Mouse (Mus musculus): ENCODE data around the gene Zfp42. TPM values are rescaled to one million over a fixed set of nuclear protein-coding genes. Genes with fewer than 3 reads are reported as not detected.

Gene Zfp42
- polyA plus RNA-seq, 1 experiment from 2014 or later, result 0.10 TPM

DNA sequence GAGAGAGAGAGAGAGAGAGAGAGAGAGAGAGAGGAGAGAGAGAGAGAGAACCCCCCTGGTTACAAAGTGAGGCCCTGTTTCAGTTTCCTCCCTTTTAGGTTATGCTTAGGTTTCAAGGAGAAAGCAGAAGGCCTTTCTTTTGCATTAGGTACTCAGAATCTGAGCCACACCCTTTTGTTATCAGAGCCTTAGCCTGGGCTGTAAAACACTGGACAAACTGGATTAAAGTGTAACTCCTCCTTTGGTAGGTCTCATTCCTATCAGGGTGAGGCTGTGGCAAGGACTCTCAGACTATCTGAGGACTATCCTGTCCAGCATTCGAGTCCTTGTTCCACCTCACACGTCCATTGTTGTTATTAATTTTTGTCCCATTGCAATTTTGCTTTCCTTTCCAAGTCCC lies 1.4 kb upstream of the Zfp42 start:
- Histone ChIP-seq H3K27ac (ENCODE audit: low read depth, low read length) (no peak overlapping the region), H3K9me3 (ENCODE audit: control insufficient read depth, low read length) (no peaks in the 10 kb centered on the region; the same call in 1 of the 2 replicates), H3K9ac (ENCODE audit: low read length) (no peak overlapping the region), H3K27me3 (ENCODE audit: control insufficient read depth, insufficient read depth, low read length) (no peaks in the 10 kb centered on the region), H3K4me2 (no peak overlapping the region), H3K4me3 (ENCODE audit: low read depth, low read length) (no peak overlapping the region), H3K36me3 (ENCODE audit: control insufficient read depth, insufficient read depth, low read length) (no peaks in the 10 kb centered on the region), H3K4me1 (ENCODE audit: control insufficient read depth, insufficient read depth, low read length) (no peaks in the 10 kb centered on the region)
- no peak for DNase-seq (ENCODE audit: low spot score, missing footprints)
- 78% methylated on average over 2 of the region's 2 CpGs for WGBS
- ATAC-seq (ENCODE audit: low FRiP score), result no peak

DNA sequence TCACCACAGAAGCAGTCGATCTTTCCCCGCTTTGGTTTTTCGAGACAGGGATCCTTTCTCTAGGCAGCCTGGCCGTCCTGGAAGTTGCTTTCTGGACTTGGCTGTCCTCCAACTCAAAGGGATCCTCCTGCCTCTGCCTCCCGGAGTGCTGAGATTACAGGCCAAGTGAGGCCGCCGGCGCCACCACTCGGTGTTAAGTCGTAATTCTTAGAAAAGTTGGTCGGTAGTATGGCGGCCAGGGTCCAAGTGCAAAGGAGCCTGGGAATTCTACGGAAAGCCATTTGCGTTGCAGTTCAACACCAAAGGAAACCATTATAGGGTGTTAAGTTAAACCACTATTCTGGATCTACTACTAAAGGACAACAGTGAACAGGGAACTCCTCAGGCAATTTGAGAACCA lies 1.1 kb downstream of the Zfp42 start:
- Histone ChIP-seq H3K27me3 (ENCODE audit: control insufficient read depth, insufficient read depth, low read length) (no peaks in the 10 kb centered on the region), H3K36me3 (ENCODE audit: control insufficient read depth, insufficient read depth, low read length) (no peaks in the 10 kb centered on the region), H3K4me3 (ENCODE audit: low read depth, low read length) (no peak overlapping the region), H3K9me3 (ENCODE audit: control insufficient read depth, low read length) (no peaks in the 10 kb centered on the region; the same call in 1 of the 2 replicates), H3K4me2 (no peak overlapping the region), H3K27ac (ENCODE audit: low read depth, low read length) (no peak overlapping the region), H3K4me1 (ENCODE audit: control insufficient read depth, insufficient read depth, low read length) (no peaks in the 10 kb centered on the region), H3K9ac (ENCODE audit: low read length) (no peak overlapping the region)
- 95% methylated on average over 14 of the region's 14 CpGs for WGBS
- DNase-seq (ENCODE audit: low spot score, missing footprints), result no peak
- no peak for ATAC-seq (ENCODE audit: low FRiP score)

DNA sequence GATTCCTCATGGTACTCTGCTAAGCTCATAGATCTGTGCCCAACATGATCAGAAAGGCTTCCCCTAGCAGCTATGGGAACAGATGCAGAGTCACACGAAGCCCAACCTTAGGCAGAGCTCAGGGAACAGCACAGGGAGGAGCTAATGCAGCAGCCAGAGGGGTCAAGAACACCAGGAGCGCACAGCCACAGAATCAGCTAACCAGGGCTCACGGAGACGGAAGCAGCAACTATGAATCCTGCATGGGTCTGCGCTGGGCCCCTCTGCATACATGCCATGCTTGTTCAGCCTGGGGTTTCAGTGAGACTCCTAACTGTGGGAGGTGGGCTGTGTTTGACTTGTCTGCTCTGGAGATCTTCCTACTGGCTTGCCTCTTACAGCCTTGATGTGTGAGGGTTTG lies 7.0 kb downstream of the Zfp42 start:
- Histone ChIP-seq H3K4me2 (no peak overlapping the region), H3K9ac (ENCODE audit: low read length) (no peak overlapping the region), H3K27me3 (ENCODE audit: control insufficient read depth, insufficient read depth, low read length) (no peaks in the 10 kb centered on the region), H3K4me1 (ENCODE audit: control insufficient read depth, insufficient read depth, low read length) (no peaks in the 10 kb centered on the region), H3K9me3 (ENCODE audit: control insufficient read depth, low read length) (no peaks in the 10 kb centered on the region), H3K4me3 (ENCODE audit: low read depth, low read length) (no peak overlapping the region), H3K27ac (ENCODE audit: low read depth, low read length) (no peak overlapping the region), H3K36me3 (ENCODE audit: control insufficient read depth, insufficient read depth, low read length) (no peaks in the 10 kb centered on the region)
- DNase-seq (ENCODE audit: low spot score, missing footprints) (no peak), ATAC-seq (ENCODE audit: low FRiP score) (no peak)
- WGBS, result 73% methylated on average over 5 of the region's 5 CpGs

DNA sequence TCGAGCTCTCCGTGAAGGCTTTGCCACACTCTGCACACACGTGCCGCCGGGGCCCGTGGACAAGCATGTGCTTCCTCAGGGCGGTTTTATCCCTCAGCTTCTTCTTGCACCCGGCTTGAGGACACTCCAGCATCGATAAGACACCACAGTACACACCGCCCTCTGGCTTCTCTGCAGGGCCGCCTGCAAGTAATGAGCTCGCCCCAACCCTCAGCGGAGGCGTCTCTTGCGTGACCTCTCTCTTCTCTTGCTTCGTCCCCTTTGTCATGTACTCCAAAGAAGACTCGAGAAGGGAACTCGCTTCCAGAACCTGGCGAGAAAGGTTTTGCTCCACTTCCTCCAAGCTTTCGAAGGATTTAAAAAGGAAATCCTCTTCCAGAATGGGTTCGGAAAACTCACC lies 11.0 kb downstream of the Zfp42 start:
- 88% methylated on average over 21 of the region's 21 CpGs for WGBS
- Histone ChIP-seq H3K27ac (ENCODE audit: low read depth, low read length) (no peak overlapping the region), H3K4me3 (ENCODE audit: low read depth, low read length) (no peak overlapping the region), H3K4me1 (ENCODE audit: control insufficient read depth, insufficient read depth, low read length) (no peaks in the 10 kb centered on the region), H3K27me3 (ENCODE audit: control insufficient read depth, insufficient read depth, low read length) (no peaks in the 10 kb centered on the region), H3K9ac (ENCODE audit: low read length) (no peak overlapping the region), H3K4me2 (no peak overlapping the region), H3K36me3 (ENCODE audit: control insufficient read depth, insufficient read depth, low read length) (no peaks in the 10 kb centered on the region), H3K9me3 (ENCODE audit: control insufficient read depth, low read length) (no peaks in the 10 kb centered on the region)
- ATAC-seq (ENCODE audit: low FRiP score), result no peak
- DNase-seq (ENCODE audit: low spot score, missing footprints), result no peak

DNA sequence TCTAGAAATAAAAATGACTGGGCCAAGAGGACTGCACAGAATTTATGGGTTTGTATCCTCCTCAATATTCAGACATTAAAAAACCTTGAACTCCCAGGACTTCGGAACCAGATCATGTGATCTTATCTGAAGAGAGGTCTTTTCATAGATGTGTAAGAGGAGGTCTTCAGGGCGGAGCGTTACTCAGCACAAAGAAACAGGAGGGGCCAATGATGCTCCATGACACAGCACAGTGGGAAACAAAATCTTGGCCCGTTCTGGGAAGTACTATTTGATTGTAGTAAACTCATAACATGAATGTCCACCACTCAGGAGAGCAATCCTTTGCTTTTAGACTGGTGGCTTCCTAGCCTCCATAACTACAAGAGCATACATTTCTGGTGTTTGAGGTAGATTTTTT lies 12.6 kb downstream of the Zfp42 start:
- H3K4me2 ChIP-seq, result no peak overlapping the region
- WGBS, result 91% methylated on average over 4 of the region's 4 CpGs
- H3K4me1 ChIP-seq (ENCODE audit: control insufficient read depth, insufficient read depth, low read length), result no peaks in the 10 kb centered on the region
- H3K9ac ChIP-seq (ENCODE audit: low read length), result no peak overlapping the region
- H3K27me3 ChIP-seq (ENCODE audit: control insufficient read depth, insufficient read depth, low read length), result no peaks in the 10 kb centered on the region
- ATAC-seq (ENCODE audit: low FRiP score), result no peak
- H3K36me3 ChIP-seq (ENCODE audit: control insufficient read depth, insufficient read depth, low read length), result no peaks in the 10 kb centered on the region
- H3K27ac ChIP-seq (ENCODE audit: low read depth, low read length), result no peak overlapping the region
- no peaks in the 10 kb centered on the region for H3K9me3 ChIP-seq (ENCODE audit: control insufficient read depth, low read length)
- H3K4me3 ChIP-seq (ENCODE audit: low read depth, low read length), result no peak overlapping the region
- DNase-seq (ENCODE audit: low spot score, missing footprints), result no peak

DNA sequence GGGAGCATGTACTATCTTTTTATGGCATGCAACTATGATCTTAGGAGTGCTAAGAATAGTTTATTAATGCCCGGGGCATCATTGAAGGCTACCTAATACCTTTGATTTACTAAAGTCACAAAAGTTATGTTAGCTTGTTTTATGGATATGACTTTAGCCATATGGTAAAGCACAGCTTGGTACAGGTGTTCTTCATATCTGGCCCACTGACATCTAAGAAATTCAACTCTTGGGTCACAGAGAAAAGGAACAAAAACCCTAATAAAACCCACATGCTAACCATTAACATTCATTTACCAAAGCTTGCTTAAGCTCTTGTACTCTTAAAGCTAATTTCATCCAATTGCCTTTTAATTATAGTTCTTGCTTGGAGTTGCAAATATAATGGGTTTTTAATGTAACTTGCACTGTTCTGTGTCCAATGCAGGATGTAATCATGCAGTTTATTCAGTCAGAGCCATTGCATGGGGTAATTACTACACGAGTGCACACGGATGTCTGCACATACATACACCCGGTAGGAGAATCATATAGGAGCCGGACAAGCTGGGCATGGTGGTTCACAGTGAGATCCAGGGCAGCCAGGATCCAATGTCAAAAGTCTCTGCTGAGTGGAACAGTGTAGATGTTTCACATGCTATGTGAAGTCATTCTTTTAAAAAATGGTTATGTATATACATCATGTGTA lies 16.2 kb downstream of the Zfp42 start:
- ATAC-seq (ENCODE audit: low FRiP score), result no peak
- Histone ChIP-seq H3K36me3 (ENCODE audit: control insufficient read depth, insufficient read depth, low read length) (no peaks in the 10 kb centered on the region), H3K9me3 (ENCODE audit: control insufficient read depth, low read length) (no peaks in the 10 kb centered on the region), H3K27ac (ENCODE audit: low read depth, low read length) (no peak overlapping the region), H3K4me2 (no peak overlapping the region), H3K4me3 (ENCODE audit: low read depth, low read length) (no peak overlapping the region), H3K4me1 (ENCODE audit: control insufficient read depth, insufficient read depth, low read length) (no peaks in the 10 kb centered on the region), H3K9ac (ENCODE audit: low read length) (no peak overlapping the region), H3K27me3 (ENCODE audit: control insufficient read depth, insufficient read depth, low read length) (no peaks in the 10 kb centered on the region)
- WGBS, result 91% methylated on average over 5 of the region's 5 CpGs
- no peak for DNase-seq (ENCODE audit: low spot score, missing footprints)

DNA sequence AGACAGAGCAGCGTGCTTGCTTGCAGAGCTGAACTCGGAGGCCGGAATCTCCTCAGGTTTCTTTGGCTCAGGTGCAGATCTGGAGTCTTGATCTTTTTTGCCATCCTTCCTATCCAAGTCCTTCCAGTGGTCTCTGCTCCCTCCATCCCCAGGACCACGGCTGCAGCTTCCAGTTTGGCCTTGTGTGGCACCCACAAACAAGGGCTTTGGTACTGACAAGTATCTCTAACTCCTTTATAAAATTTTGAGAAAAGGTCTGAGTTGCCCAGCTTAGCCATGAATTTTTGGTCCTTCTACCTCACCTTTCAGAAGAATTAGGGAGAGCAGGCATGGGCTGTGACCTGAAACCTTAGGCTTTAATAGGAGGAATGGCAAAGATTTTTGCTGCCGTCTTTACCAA lies 17.0 kb downstream of the Zfp42 start:
- WGBS, result 90% methylated on average over 5 of the region's 5 CpGs
- Histone ChIP-seq H3K9ac (ENCODE audit: low read length) (no peak overlapping the region), H3K4me1 (ENCODE audit: control insufficient read depth, insufficient read depth, low read length) (no peaks in the 10 kb centered on the region), H3K4me2 (no peak overlapping the region), H3K27me3 (ENCODE audit: control insufficient read depth, insufficient read depth, low read length) (no peaks in the 10 kb centered on the region), H3K36me3 (ENCODE audit: control insufficient read depth, insufficient read depth, low read length) (no peaks in the 10 kb centered on the region), H3K4me3 (ENCODE audit: low read depth, low read length) (no peak overlapping the region), H3K9me3 (ENCODE audit: control insufficient read depth, low read length) (no peaks in the 10 kb centered on the region), H3K27ac (ENCODE audit: low read depth, low read length) (no peak overlapping the region)
- no peak for ATAC-seq (ENCODE audit: low FRiP score)
- no peak for DNase-seq (ENCODE audit: low spot score, missing footprints)

DNA sequence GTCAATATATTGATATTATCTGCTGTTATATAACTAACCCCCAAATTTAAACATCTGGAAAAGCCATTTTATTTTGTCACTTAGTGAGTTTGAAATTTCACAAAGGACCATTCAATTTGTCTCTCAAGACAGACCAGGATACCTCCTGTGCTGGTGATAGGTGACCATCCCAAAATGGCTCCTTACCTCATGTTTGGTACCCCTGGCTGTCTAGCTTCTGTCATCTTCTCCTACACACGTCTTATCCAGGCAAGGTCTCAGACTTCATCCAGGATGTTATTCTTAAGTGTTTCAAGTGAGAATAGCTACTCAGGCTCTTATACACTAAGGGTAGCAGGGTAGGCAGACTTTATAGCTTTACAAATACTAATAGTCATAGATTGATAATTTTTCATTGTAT lies 17.9 kb downstream of the Zfp42 start:
- no peaks in the 10 kb centered on the region for H3K4me1 ChIP-seq (ENCODE audit: control insufficient read depth, insufficient read depth, low read length)
- no peak overlapping the region for H3K4me2 ChIP-seq
- H3K4me3 ChIP-seq (ENCODE audit: low read depth, low read length), result no peak overlapping the region
- DNase-seq (ENCODE audit: low spot score, missing footprints) (no peak), ATAC-seq (ENCODE audit: low FRiP score) (no peak)
- WGBS, result 93% methylated on average over 1 of the region's 1 CpGs
- no peak overlapping the region for H3K27ac ChIP-seq (ENCODE audit: low read depth, low read length)
- H3K9ac ChIP-seq (ENCODE audit: low read length), result no peak overlapping the region
- no peaks in the 10 kb centered on the region for H3K36me3 ChIP-seq (ENCODE audit: control insufficient read depth, insufficient read depth, low read length)
- H3K27me3 ChIP-seq (ENCODE audit: control insufficient read depth, insufficient read depth, low read length), result no peaks in the 10 kb centered on the region
- no peaks in the 10 kb centered on the region for H3K9me3 ChIP-seq (ENCODE audit: control insufficient read depth, low read length)

DNA sequence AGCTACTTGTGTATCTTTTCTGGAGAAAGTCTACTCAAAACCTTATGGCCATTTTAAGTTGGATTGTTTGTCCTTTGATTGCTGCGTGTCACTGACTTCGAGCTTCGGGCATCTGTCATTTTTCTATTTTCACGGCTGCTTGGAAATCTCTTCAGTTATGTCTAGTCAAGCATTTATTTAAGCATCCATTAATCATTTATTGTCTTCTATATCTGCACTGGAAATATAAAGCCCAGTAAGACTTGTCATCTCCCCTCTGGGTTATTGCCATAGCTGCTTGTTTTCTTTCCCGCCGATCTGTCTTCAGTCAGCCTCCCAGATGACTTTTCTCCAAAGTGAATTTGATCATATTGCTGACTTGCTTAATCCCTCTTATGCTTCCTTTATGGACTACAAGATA lies 19.3 kb downstream of the Zfp42 start:
- 95% methylated on average over 6 of the region's 6 CpGs for WGBS
- Histone ChIP-seq H3K27me3 (ENCODE audit: control insufficient read depth, insufficient read depth, low read length) (no peaks in the 10 kb centered on the region), H3K9ac (ENCODE audit: low read length) (no peak overlapping the region), H3K4me1 (ENCODE audit: control insufficient read depth, insufficient read depth, low read length) (no peaks in the 10 kb centered on the region), H3K4me3 (ENCODE audit: low read depth, low read length) (no peak overlapping the region), H3K9me3 (ENCODE audit: control insufficient read depth, low read length) (no peaks in the 10 kb centered on the region), H3K36me3 (ENCODE audit: control insufficient read depth, insufficient read depth, low read length) (no peaks in the 10 kb centered on the region), H3K4me2 (no peak overlapping the region), H3K27ac (ENCODE audit: low read depth, low read length) (no peak overlapping the region)
- DNase-seq (ENCODE audit: low spot score, missing footprints), result no peak
- ATAC-seq (ENCODE audit: low FRiP score), result no peak

Measured in midbrain, embryonic 11.5 days (tissue).